Mouse (Mus musculus) limb, embryonic 14.5 days (tissue): ENCODE results near the gene Xpnpep3. TPM values are rescaled to one million over a fixed set of nuclear protein-coding genes. Genes with fewer than 3 reads are reported as not detected.
"Not testable (repeated sequence)": the region's sequence is repeated elsewhere in the genome, so short reads cannot be mapped to it uniquely, and the experiment has no call there.

ENCODE experiments used
- ATAC-seq: fragments of 200-750 bp; cut with Nextera tagmentation; 2 replicates; pipeline ENCODE4 v1.8.0; 2017; ENCODE audit warnings: low read depth, moderate number of reproducible peaks, moderate TSS enrichment; ENCODE audit not compliant: low FRiP score
- DNase-seq: peaks from one replicate; pipeline ENCODE4 v3.0.0-alpha.2; 2015; ENCODE audit warnings: low spot score
- H3K27ac ChIP-seq: fragments of 300-500 bp; sonication (generic); replicated peaks from 2 replicates; pipeline ENCODE4 v1.5.1; 2014; ENCODE audit warnings: low read depth, mild to moderate bottlenecking, low read length, moderate library complexity, mixed read lengths
- H3K27me3 ChIP-seq: fragments of 300-500 bp; sonication (generic); 2 replicates; pipeline ENCODE4 v1.6.1; 2014; ENCODE audit warnings: low read length, mixed read lengths; ENCODE audit not compliant: control insufficient read depth, insufficient read depth
- H3K36me3 ChIP-seq: fragments of 300-500 bp; sonication (generic); 2 replicates; pipeline ENCODE4 v1.6.1; 2014; ENCODE audit warnings: mild to moderate bottlenecking, low read length, moderate library complexity, mixed read lengths; ENCODE audit not compliant: control insufficient read depth, insufficient read depth
- H3K4me1 ChIP-seq: fragments of 300-500 bp; sonication (generic); 2 replicates; pipeline ENCODE4 v1.6.1; 2014; ENCODE audit warnings: antibody characterized with exemption, low read length, mixed read lengths; ENCODE audit not compliant: control insufficient read depth, insufficient read depth
- H3K4me2 ChIP-seq: fragments of 300-500 bp; sonication (generic); replicated peaks from 2 replicates; pipeline ENCODE4 v1.6.1; 2014; ENCODE audit warnings: low read depth, mild to moderate bottlenecking, low read length, moderate library complexity; ENCODE audit not compliant: severe bottlenecking
- H3K4me3 ChIP-seq: fragments of 300-500 bp; sonication (generic); replicated peaks from 2 replicates; pipeline ENCODE4 v1.5.1; 2014; ENCODE audit warnings: low read length
- H3K9ac ChIP-seq: fragments of 300-500 bp; sonication (generic); 2 replicates; pipeline ENCODE4 v1.6.1; 2014; ENCODE audit warnings: mild to moderate bottlenecking, low read depth, low read length, moderate library complexity; ENCODE audit not compliant: severe bottlenecking
- H3K9me3 ChIP-seq: fragments of 300-500 bp; sonication (generic); 2 replicates; pipeline ENCODE4 v1.6.1; 2016; ENCODE audit warnings: low read length; ENCODE audit not compliant: control insufficient read depth
- POLR2A ChIP-seq: fragments of 200-500 bp; IDR thresholded peaks from 2 replicates; pipeline ENCODE4 v1.8.0; 2012; ENCODE audit warnings: inconsistent platforms, mild to moderate bottlenecking, moderate library complexity, borderline replicate concordance; ENCODE audit not compliant: insufficient read depth, insufficient read length; ENCODE audit errors: extremely low read depth
- WGBS: fragments of 180-500 bp; shearing (Covaris S2); extraction: QIAGEN DNeasy Blood & Tissue Kit; methylation state at CpG from one replicate; pipeline ENCODE4 v1.1.7; 2014; 5-methylcytosine and 5-hydroxymethylcytosine counted together
- polyA plus RNA-seq, 2 experiments: library from polyadenylated mRNA; depleted of rRNA in 1 of 2; stranded (reverse) in 1 of 2; unstranded in 1 of 2; fragments of >200 nt; fragmentation: Nextera tagmentation in 1 of 2; extraction: Ambion mirVana in 1 of 2; gene quantifications; 2 replicates each; pipeline versions ENCODE4 v1.2.1 to v1.2.3; 2012 to 2014

The Xpnpep3 gene
- polyA plus RNA-seq, 2 experiments, result 6.6 to 10.5 TPM

- Histone ChIP-seq H3K4me2 (no peak overlapping the region), H3K9me3 (no peaks in the 10 kb centered on the region), H3K9ac (no peak overlapping the region), H3K27ac (no peak overlapping the region), H3K27me3 (no peaks in the 10 kb centered on the region), H3K4me3 (no peak overlapping the region), H3K36me3 (peaks cover 9% of the 10 kb centered on the region), H3K4me1 (0 out of 2 replicates have a peak, but pooled peaks cover 3% of the 10 kb centered on the region)
- DNase-seq, result no peak
- 61% methylated on average over 21 of the region's 21 CpGs for WGBS
- ATAC-seq, result no peak
- TF ChIP-seq POLR2A, result no peak
Observed at GRCm38 (mm10) chr15:81479446-81480213, 79.7 kb downstream of the Xpnpep3 start.

GRCm38 (mm10) chr15:81480284-81480683 is 80.3 kb downstream of the Xpnpep3 start:
- not testable (repeated sequence) for H3K9me3 ChIP-seq, ATAC-seq, H3K9ac ChIP-seq, H3K36me3 ChIP-seq, H3K4me3 ChIP-seq, H3K27ac ChIP-seq, H3K27me3 ChIP-seq, H3K4me2 ChIP-seq, H3K4me1 ChIP-seq, DNase-seq
- WGBS, result 80% methylated on average over 3 of the region's 3 CpGs

- ATAC-seq, result peak; percentile 37; the same call in 1 of the 2 replicates
- peak overlapping the region; percentile 17; the same call in 1 of the 2 replicates for H3K4me3 ChIP-seq
- TF ChIP-seq POLR2A, result no peak
- DNase-seq, result no peak
- H3K4me1 ChIP-seq, result 0 out of 2 replicates have a peak, but pooled peaks cover 3% of the 10 kb centered on the region
- H3K27me3 ChIP-seq, result no peaks in the 10 kb centered on the region
- 12% methylated on average over 13 of the region's 13 CpGs for WGBS
- H3K36me3 ChIP-seq, result no peaks in the 10 kb centered on the region
- peak overlapping the region; percentile 48 for H3K4me2 ChIP-seq
- no peaks in the 10 kb centered on the region for H3K9me3 ChIP-seq
- H3K9ac ChIP-seq, result peak overlapping the region; percentile 29
- H3K27ac ChIP-seq, result no peak overlapping the region
Observed at GRCm38 (mm10) chr15:81480977-81481379, 81.0 kb downstream of the Xpnpep3 start.

- H3K9me3 ChIP-seq, result no peaks in the 10 kb centered on the region
- H3K27me3 ChIP-seq, result no peaks in the 10 kb centered on the region
- H3K9ac ChIP-seq, result no peak overlapping the region
- H3K4me2 ChIP-seq, result no peak overlapping the region
- H3K4me3 ChIP-seq, result no peak overlapping the region
- H3K4me1 ChIP-seq, result 0 out of 2 replicates have a peak, but pooled peaks cover 3% of the 10 kb centered on the region
- no peak for TF ChIP-seq POLR2A
- DNase-seq (no peak), ATAC-seq (no peak)
- H3K36me3 ChIP-seq, result no peaks in the 10 kb centered on the region
- WGBS, result 83% methylated on average over 2 of the region's 2 CpGs
- H3K27ac ChIP-seq, result no peak overlapping the region
Observed at GRCm38 (mm10) chr15:81482966-81483365, 83.0 kb downstream of the Xpnpep3 start.

- ATAC-seq, result no peak
- TF ChIP-seq POLR2A, result no peak
- 91% methylated on average over 6 of the region's 6 CpGs for WGBS
Observed at GRCm38 (mm10) chr15:81483691-81484090, 83.8 kb downstream of the Xpnpep3 start.

More at GRCm38 (mm10) chr15:81483691-81484090, 83.8 kb downstream of the Xpnpep3 start:
- Histone ChIP-seq H3K4me2 (no peak overlapping the region), H3K9ac (no peak overlapping the region), H3K27ac (no peak overlapping the region), H3K27me3 (no peaks in the 10 kb centered on the region), H3K4me3 (no peak overlapping the region), H3K36me3 (no peaks in the 10 kb centered on the region), H3K9me3 (no peaks in the 10 kb centered on the region), H3K4me1 (0 out of 2 replicates have a peak, but pooled peaks cover 3% of the 10 kb centered on the region)
- DNase-seq, result no peak
